Mouse (Mus musculus) hindbrain, postnatal 0 days (tissue): ENCODE measurements around the gene Gm20517. TPM values are rescaled to one million over a fixed set of nuclear protein-coding genes. Genes with fewer than 3 reads are reported as not detected.

ENCODE experiments used
- ATAC-seq: fragments of 200-750 bp; cut with Nextera tagmentation; 2 replicates; pipeline ENCODE4 v1.8.0; 2017; ENCODE audit warnings: mild to moderate bottlenecking, moderate TSS enrichment, moderate library complexity
- DNase-seq: peaks from one replicate; pipeline ENCODE4 v3.0.0-alpha.2; 2015; ENCODE audit warnings: low spot score
- H3K27ac ChIP-seq: fragments of 300-500 bp; sonication (generic); 2 replicates; pipeline ENCODE4 v1.5.1; 2014; ENCODE audit warnings: mild to moderate bottlenecking
- H3K27me3 ChIP-seq: fragments of 300-500 bp; sonication (generic); 2 replicates; pipeline ENCODE4 v1.6.1; 2014; ENCODE audit warnings: low read length, mixed read lengths; ENCODE audit not compliant: insufficient read depth
- H3K36me3 ChIP-seq: fragments of 300-500 bp; sonication (generic); 2 replicates; pipeline ENCODE4 v1.6.1; 2014; ENCODE audit warnings: low read length, mixed read lengths; ENCODE audit not compliant: insufficient read depth
- H3K4me1 ChIP-seq: fragments of 300-500 bp; sonication (generic); 2 replicates; pipeline ENCODE4 v1.6.1; 2014; ENCODE audit warnings: antibody characterized with exemption, low read length, mixed read lengths; ENCODE audit not compliant: insufficient read depth
- H3K4me2 ChIP-seq: fragments of 300-500 bp; sonication (generic); 2 replicates; pipeline ENCODE4 v1.6.1; 2014; ENCODE audit warnings: low read depth, mild to moderate bottlenecking, low read length, moderate library complexity, mixed read lengths
- H3K4me3 ChIP-seq: fragments of 300-500 bp; sonication (generic); 2 replicates; pipeline ENCODE4 v1.5.1; 2014; ENCODE audit warnings: low read length
- H3K9ac ChIP-seq: fragments of 300-500 bp; sonication (generic); replicated peaks from 2 replicates; pipeline ENCODE4 v1.6.1; 2014; ENCODE audit warnings: mild to moderate bottlenecking, low read length, moderate library complexity, mixed read lengths
- H3K9me3 ChIP-seq: fragments of 300-500 bp; sonication (generic); 2 replicates; pipeline ENCODE4 v1.6.1; 2016; ENCODE audit warnings: low read length, mixed read lengths
- CTCF ChIP-seq: IDR thresholded peaks from 2 replicates; pipeline ENCODE4 v1.5.1; 2016; ENCODE audit warnings: antibody characterized with exemption, control low read depth, low read depth
- WGBS: fragments of 180-500 bp; shearing (Covaris S2); extraction: QIAGEN DNeasy Blood & Tissue Kit; methylation state at CpG from one replicate; pipeline ENCODE4 v1.1.7; 2014; 5-methylcytosine and 5-hydroxymethylcytosine counted together
- polyA plus RNA-seq: library from polyadenylated mRNA; unstranded; fragments of >200 nt; fragmentation: Nextera tagmentation; extraction: Ambion mirVana; gene quantifications from 2 replicates; pipeline ENCODE4 v1.2.1, GENCODE M21; 2015
- total RNA-seq: library from RNA; depleted of rRNA; stranded (reverse); fragments of >200 nt; gene quantifications from 2 replicates; pipeline ENCODE4 v1.2.3, GENCODE M21; 2014

The Gm20517 gene
- total and polyA plus RNA-seq, 2 experiments from 2014 or later: 1.6 to 4.8 TPM

GRCm38 (mm10) chr17:47568951-47569527 is 42.4 kb upstream of the Gm20517 start:
- H3K27ac ChIP-seq: no peak overlapping the region
- TF ChIP-seq CTCF: no peak
- no peaks in the 10 kb centered on the region for H3K4me1 ChIP-seq
- no peaks in the 10 kb centered on the region for H3K36me3 ChIP-seq
- H3K27me3 ChIP-seq: no peaks in the 10 kb centered on the region
- no peak overlapping the region for H3K9ac ChIP-seq
- no peak overlapping the region for H3K4me2 ChIP-seq
- no peak overlapping the region for H3K4me3 ChIP-seq
- DNase-seq (no peak), ATAC-seq (no peak)
- WGBS: 39% methylated on average over 10 of the region's 10 CpGs
- no peaks in the 10 kb centered on the region for H3K9me3 ChIP-seq

DNA sequence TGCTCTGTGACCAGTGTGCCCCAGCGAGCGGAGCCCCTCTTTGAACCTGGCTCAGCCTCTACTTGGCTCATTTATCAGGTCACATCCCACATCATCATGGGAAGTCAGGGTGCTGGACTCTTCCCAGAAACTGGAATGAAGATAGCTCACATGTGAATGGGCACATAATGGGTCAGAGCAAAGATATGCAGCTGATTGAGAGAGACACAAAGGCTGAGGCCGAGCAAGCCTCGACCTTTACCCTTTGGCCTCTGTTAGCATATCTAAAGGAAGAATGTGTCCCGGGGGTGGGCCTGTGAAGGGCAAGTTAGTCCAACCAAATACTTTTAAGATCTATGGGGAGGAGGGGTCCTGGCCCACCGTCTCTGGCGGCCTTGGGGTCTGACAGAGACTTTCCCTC is 39.8 kb upstream of the Gm20517 start:
- no peak overlapping the region for H3K4me2 ChIP-seq
- no peak overlapping the region for H3K9ac ChIP-seq
- H3K27ac ChIP-seq: no peak overlapping the region
- H3K4me3 ChIP-seq: no peak overlapping the region
- DNase-seq (no peak), ATAC-seq (no peak)
- H3K9me3 ChIP-seq: no peaks in the 10 kb centered on the region
- no peaks in the 10 kb centered on the region for H3K36me3 ChIP-seq
- 16% methylated on average over 7 of the region's 7 CpGs for WGBS
- H3K4me1 ChIP-seq: no peaks in the 10 kb centered on the region
- no peak for TF ChIP-seq CTCF
- H3K27me3 ChIP-seq: no peaks in the 10 kb centered on the region

GRCm38 (mm10) chr17:47572436-47572835 is 39.0 kb upstream of the Gm20517 start:
- no peaks in the 10 kb centered on the region for H3K9me3 ChIP-seq
- H3K27me3 ChIP-seq: no peaks in the 10 kb centered on the region
- H3K27ac ChIP-seq: no peak overlapping the region
- no peaks in the 10 kb centered on the region for H3K36me3 ChIP-seq
- H3K9ac ChIP-seq: no peak overlapping the region
- TF ChIP-seq CTCF: no peak
- H3K4me2 ChIP-seq: no peak overlapping the region
- H3K4me1 ChIP-seq: no peaks in the 10 kb centered on the region
- ATAC-seq (no peak), DNase-seq (no peak)
- H3K4me3 ChIP-seq: no peak overlapping the region

GRCm38 (mm10) chr17:47574028-47574427 is 37.4 kb upstream of the Gm20517 start:
- H3K27ac ChIP-seq: no peak overlapping the region
- H3K4me1 ChIP-seq: no peaks in the 10 kb centered on the region
- H3K27me3 ChIP-seq: no peaks in the 10 kb centered on the region
- WGBS: 81% methylated on average over 8 of the region's 8 CpGs
- no peaks in the 10 kb centered on the region for H3K9me3 ChIP-seq
- DNase-seq: no peak
- no peak overlapping the region for H3K9ac ChIP-seq
- no peak overlapping the region for H3K4me3 ChIP-seq
- H3K4me2 ChIP-seq: no peak overlapping the region
- TF ChIP-seq CTCF: no peak
- no peaks in the 10 kb centered on the region for H3K36me3 ChIP-seq
- no peak for ATAC-seq

GRCm38 (mm10) chr17:47574830-47575229 is 36.6 kb upstream of the Gm20517 start:
- Histone ChIP-seq H3K4me1 (no peaks in the 10 kb centered on the region), H3K27ac (no peak overlapping the region), H3K4me2 (no peak overlapping the region), H3K9ac (no peak overlapping the region), H3K4me3 (no peak overlapping the region), H3K27me3 (no peaks in the 10 kb centered on the region), H3K9me3 (no peaks in the 10 kb centered on the region), H3K36me3 (no peaks in the 10 kb centered on the region)
- no peak for TF ChIP-seq CTCF
- 64% methylated on average over 11 of the region's 11 CpGs for WGBS
- ATAC-seq (no peak), DNase-seq (no peak)

GRCm38 (mm10) chr17:47578655-47579054 is 32.7 kb upstream of the Gm20517 start:
- Histone ChIP-seq H3K9me3 (no peaks in the 10 kb centered on the region), H3K27me3 (no peaks in the 10 kb centered on the region), H3K4me3 (no peak overlapping the region), H3K4me2 (no peak overlapping the region), H3K27ac (no peak overlapping the region), H3K9ac (no peak overlapping the region), H3K36me3 (no peaks in the 10 kb centered on the region), H3K4me1 (no peaks in the 10 kb centered on the region)
- whole genome bisulfite sequencing: 90% methylated on average over 6 of the region's 6 CpGs
- no peak for ATAC-seq
- DNase-seq: no peak
- no peak for TF ChIP-seq CTCF

- H3K27me3 ChIP-seq: no peaks in the 10 kb centered on the region
- H3K9ac ChIP-seq: no peak overlapping the region
- H3K4me1 ChIP-seq: no peaks in the 10 kb centered on the region
- H3K9me3 ChIP-seq: no peaks in the 10 kb centered on the region
- no peaks in the 10 kb centered on the region for H3K36me3 ChIP-seq
- H3K4me3 ChIP-seq: no peak overlapping the region
- no peak overlapping the region for H3K27ac ChIP-seq
- DNase-seq (no peak), ATAC-seq (no peak)
- H3K4me2 ChIP-seq: no peak overlapping the region
- 82% methylated on average over 4 of the region's 4 CpGs for WGBS
- no peak for TF ChIP-seq CTCF
Measured at GRCm38 (mm10) chr17:47580962-47581361, 30.4 kb upstream of the Gm20517 start.
